Mouse (Mus musculus): ENCODE results near the gene Ddah1. TPM values are rescaled to one million over a fixed set of nuclear protein-coding genes. Genes with fewer than 3 reads are reported as not detected.

The Ddah1 gene
- polyA plus RNA-seq, 1 experiment from 2014 or later: 61.3 TPM

DNA sequence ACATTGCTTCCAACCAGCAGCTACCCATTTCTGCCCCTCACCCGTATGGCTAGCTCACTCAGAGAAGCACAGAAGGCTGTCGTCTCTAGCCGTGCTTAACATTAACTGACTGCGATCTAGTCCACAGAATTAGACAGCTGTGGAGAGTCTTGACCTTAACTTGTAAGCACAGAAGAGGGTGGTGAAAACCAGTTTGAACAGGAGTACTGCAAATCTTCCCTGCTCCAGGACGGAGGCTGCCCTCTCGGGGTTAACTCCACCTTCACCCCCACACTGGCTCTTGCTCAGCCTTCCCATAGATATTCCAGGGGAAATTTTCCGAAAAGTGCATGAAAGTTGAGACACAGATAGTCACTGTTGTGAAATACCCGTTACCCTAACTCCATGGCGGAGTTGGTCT, 14.9 kb downstream of the Ddah1 start:
- 93% methylated on average over 9 of the region's 9 CpGs for WGBS
- Histone ChIP-seq H3K4me1 (replicated peaks) (peaks cover 3% of the 10 kb centered on the region; the same call in 1 of the 2 replicates), H3K27ac (no peak overlapping the region), H3K9ac (replicated peaks) (no peak overlapping the region), H3K4me3 (replicated peaks) (no peak overlapping the region), H3K4me2 (replicated peaks) (no peak overlapping the region), H3K36me3 (no peaks in the 10 kb centered on the region), H3K27me3 (no peaks in the 10 kb centered on the region), H3K9me3 (no peaks in the 10 kb centered on the region)
- no peak for ATAC-seq

DNA sequence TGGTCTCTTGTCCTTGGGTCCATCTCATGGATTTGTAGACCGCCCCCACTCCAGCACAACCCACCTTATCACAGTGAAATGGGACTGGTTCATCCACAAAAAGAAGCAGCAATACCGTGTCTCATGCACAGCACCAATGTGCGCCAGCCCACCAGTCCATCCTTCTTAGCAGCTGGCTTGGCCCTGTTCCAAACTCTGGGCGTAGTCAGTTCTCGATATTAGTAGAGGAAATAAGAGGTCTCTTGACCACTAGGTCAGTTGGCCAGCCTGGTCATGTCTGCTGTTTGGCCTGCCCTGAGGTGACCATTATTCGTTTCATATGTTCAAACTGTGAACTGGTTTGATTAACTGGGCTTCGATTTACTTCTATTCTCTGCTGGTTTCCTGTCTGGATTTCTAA, 15.9 kb downstream of the Ddah1 start:
- H3K4me3 ChIP-seq (replicated peaks): no peak overlapping the region
- no peak overlapping the region for H3K27ac ChIP-seq
- no peaks in the 10 kb centered on the region for H3K36me3 ChIP-seq
- WGBS: 95% methylated on average over 7 of the region's 7 CpGs
- no peak for ATAC-seq
- H3K27me3 ChIP-seq: no peaks in the 10 kb centered on the region
- no peak overlapping the region for H3K9ac ChIP-seq (replicated peaks)
- H3K4me1 ChIP-seq (replicated peaks): peaks cover 3% of the 10 kb centered on the region; the same call in 1 of the 2 replicates
- no peaks in the 10 kb centered on the region for H3K9me3 ChIP-seq
- H3K4me2 ChIP-seq (replicated peaks): no peak overlapping the region

DNA sequence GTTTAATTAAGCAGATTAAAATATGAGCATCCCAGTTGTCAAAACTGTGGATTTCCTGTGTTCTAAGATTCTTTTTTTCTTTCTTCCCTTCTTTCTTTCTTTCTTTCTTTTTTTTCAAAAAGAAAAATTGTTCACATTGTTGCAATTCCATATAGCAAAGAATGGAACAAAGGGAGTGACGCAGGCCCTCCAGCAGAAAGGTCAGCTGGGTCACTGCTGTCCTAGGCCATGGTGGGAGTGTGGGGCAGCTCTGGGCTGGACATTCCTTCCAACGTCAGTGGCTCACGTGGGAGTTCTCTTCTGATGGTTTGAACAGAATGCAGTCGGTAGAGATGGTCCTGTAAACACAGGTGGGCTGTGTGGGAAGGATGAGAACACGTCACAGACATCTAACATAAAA, 16.8 kb downstream of the Ddah1 start:
- Histone ChIP-seq H3K27me3 (no peaks in the 10 kb centered on the region), H3K4me3 (replicated peaks) (no peak overlapping the region), H3K4me1 (replicated peaks) (peaks cover 3% of the 10 kb centered on the region; the same call in 1 of the 2 replicates), H3K4me2 (replicated peaks) (no peak overlapping the region), H3K9ac (replicated peaks) (no peak overlapping the region), H3K36me3 (no peaks in the 10 kb centered on the region), H3K27ac (no peak overlapping the region), H3K9me3 (no peaks in the 10 kb centered on the region)
- no peak for ATAC-seq
- WGBS: 36% methylated on average over 5 of the region's 5 CpGs

DNA sequence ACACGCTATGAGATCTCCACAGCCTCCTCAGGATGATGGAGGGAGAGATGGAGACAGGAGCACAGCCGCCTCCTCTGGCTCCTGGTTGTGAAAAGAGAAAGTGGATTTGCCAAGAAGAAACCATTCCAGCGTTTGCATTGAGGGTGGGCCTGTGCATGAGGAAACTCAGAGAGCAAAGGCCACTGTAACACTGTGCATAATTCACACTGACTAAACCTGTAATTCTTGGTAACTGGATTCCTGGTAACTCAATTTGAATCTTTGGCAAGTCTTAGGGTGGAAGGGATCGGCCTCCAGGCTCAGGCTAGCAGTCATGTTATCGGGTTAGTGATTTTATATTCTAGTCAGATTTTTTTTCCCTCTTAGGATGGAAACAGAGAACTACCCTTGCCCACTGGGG, 17.4 kb downstream of the Ddah1 start:
- H3K9ac ChIP-seq (replicated peaks): no peak overlapping the region
- H3K4me2 ChIP-seq (replicated peaks): no peak overlapping the region
- H3K27ac ChIP-seq: no peak overlapping the region
- peaks cover 3% of the 10 kb centered on the region; the same call in 1 of the 2 replicates for H3K4me1 ChIP-seq (replicated peaks)
- H3K36me3 ChIP-seq: no peaks in the 10 kb centered on the region
- no peak for ATAC-seq
- WGBS: 91% methylated on average over 5 of the region's 5 CpGs
- no peaks in the 10 kb centered on the region for H3K27me3 ChIP-seq
- H3K9me3 ChIP-seq: no peaks in the 10 kb centered on the region
- no peak overlapping the region for H3K4me3 ChIP-seq (replicated peaks)

DNA sequence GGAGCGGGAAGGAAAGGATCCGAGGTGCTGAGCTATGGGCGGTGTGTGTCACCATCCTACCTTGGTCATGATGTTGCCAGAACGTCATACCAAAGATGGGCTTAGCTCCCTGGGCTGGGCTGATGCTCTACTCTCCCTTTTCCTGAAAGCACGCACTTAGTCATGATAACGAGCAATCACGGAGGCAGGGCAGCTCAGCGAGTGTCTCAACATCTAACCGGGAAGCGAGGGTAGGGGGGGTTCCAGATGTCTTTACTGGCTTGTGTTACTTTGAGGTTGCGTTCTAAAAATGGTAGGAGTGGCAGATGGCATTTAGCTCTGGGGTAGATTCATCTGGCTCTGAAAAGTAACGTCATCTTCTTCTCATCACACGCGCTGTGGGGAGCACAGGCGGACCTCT, 18.5 kb downstream of the Ddah1 start:
- ATAC-seq: no peak
- H3K4me2 ChIP-seq (replicated peaks): no peak overlapping the region
- WGBS: 93% methylated on average over 15 of the region's 15 CpGs
- no peak overlapping the region for H3K9ac ChIP-seq (replicated peaks)
- H3K4me1 ChIP-seq (replicated peaks): peaks cover 3% of the 10 kb centered on the region; the same call in 1 of the 2 replicates
- H3K27me3 ChIP-seq: no peaks in the 10 kb centered on the region
- H3K27ac ChIP-seq: no peak overlapping the region
- H3K9me3 ChIP-seq: no peaks in the 10 kb centered on the region
- no peak overlapping the region for H3K4me3 ChIP-seq (replicated peaks)
- no peaks in the 10 kb centered on the region for H3K36me3 ChIP-seq

DNA sequence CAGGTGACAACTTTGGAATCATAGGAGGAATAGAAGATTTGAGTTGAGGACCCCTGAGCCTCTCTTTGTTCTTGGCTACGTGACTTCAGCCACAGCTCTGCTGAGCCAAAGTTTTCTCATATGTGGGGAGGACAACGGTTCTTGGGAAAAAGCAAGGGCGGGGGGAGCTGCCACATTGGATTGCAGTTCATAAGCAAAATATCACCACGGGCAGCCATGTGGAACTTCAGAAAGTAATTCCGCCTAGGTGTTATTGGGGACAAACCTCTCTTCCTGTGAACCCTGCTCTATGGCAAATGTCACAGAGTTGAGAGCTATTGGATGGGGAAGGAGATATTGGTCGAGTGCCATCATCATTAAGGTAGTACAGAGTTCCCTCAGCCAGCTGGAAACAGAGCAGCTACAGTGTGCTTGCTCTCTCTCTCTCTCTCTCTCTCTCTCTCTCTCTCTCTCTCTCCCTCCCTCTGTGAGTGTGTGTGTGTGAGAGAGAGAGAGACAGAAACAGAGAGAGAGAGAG, 20.0 kb downstream of the Ddah1 start:
- no peak for ATAC-seq
- H3K4me3 ChIP-seq (replicated peaks): no peak overlapping the region
- H3K4me2 ChIP-seq (replicated peaks): no peak overlapping the region
- peaks cover 3% of the 10 kb centered on the region; the same call in 1 of the 2 replicates for H3K4me1 ChIP-seq (replicated peaks)
- H3K9ac ChIP-seq (replicated peaks): no peak overlapping the region
- no peaks in the 10 kb centered on the region for H3K9me3 ChIP-seq
- no peaks in the 10 kb centered on the region for H3K27me3 ChIP-seq
- 90% methylated on average over 6 of the region's 6 CpGs for WGBS
- no peaks in the 10 kb centered on the region for H3K36me3 ChIP-seq
- no peak overlapping the region for H3K27ac ChIP-seq

DNA sequence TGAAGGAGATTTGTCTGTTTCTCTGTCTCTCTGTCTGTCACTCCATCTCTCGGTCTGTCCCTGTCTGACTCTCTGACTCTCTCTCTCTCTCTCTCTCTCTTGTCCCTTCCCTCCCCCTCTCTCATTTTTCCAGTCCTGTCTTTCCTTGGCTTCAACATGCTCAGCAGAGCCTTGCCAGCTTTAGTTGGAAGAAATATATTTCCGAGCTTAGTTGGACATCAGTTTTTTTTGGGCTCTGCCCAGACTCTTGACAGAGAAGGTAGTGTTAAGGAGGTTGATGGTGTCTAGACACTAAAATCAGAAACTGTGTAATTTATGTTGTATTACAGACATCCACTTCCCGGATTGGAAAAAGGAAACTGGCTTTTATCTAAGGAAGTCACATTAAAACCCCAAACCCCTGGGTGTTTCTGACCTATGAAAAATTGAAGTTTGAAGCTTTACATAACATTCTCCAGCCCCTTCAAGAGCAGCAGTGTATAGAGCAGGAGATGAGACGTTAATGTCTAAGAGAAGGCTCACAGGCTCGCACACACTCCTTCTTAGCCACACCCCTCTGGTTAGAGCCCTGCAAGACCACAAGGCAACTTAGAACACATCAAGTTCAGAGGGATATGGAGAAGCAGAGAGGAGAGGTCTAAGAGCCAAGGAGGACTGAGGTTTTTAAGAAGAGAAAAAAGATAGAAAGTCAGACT, 21.0 kb downstream of the Ddah1 start:
- WGBS: 65% methylated on average over 5 of the region's 5 CpGs
- no peak overlapping the region for H3K4me3 ChIP-seq (replicated peaks)
- no peak overlapping the region for H3K9ac ChIP-seq (replicated peaks)
- H3K9me3 ChIP-seq: no peaks in the 10 kb centered on the region
- H3K4me1 ChIP-seq (replicated peaks): peaks cover 3% of the 10 kb centered on the region; the same call in 1 of the 2 replicates
- H3K27ac ChIP-seq: no peak overlapping the region
- no peaks in the 10 kb centered on the region for H3K27me3 ChIP-seq
- ATAC-seq: no peak
- no peak overlapping the region for H3K4me2 ChIP-seq (replicated peaks)
- no peaks in the 10 kb centered on the region for H3K36me3 ChIP-seq

DNA sequence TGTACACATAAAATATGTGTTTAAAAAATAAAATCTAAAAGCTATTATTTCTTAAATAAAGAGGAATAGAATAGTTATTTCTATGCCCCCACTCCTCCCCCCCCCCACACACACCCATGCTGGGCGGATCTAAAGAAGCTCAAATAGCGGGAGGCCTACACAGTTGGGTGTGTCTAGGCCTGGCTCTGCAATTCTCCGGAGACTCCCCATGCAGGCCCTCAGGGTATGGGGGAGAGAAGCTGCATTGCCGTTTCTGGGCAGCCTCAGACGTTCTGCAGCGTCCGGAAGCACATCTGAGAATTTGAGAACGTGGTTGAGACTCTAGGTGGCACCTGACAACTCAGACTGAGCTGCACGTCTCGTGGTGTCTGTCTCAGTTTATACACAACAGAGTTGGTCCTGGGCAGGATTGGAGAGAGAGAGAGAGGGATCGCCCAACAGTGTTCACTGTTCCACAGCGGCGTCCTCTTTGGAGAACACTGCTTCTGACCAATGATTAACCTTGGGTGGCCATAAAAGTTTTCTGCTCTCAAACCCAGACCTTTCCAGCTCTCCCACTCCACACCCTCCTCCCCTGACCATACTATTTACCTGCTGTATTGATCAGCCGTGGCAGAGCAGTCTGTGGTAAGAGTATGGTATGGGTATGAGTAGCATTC, 22.4 kb downstream of the Ddah1 start:
- 81% methylated on average over 14 of the region's 14 CpGs for WGBS
- H3K27me3 ChIP-seq: no peaks in the 10 kb centered on the region
- H3K9me3 ChIP-seq: no peaks in the 10 kb centered on the region
- H3K27ac ChIP-seq: no peak overlapping the region
- H3K36me3 ChIP-seq: no peaks in the 10 kb centered on the region
- no peak overlapping the region for H3K9ac ChIP-seq (replicated peaks)
- H3K4me3 ChIP-seq (replicated peaks): no peak overlapping the region
- no peaks in the 10 kb centered on the region; the same call in 1 of the 2 replicates for H3K4me1 ChIP-seq (replicated peaks)
- H3K4me2 ChIP-seq (replicated peaks): no peak overlapping the region
- no peak for ATAC-seq

DNA sequence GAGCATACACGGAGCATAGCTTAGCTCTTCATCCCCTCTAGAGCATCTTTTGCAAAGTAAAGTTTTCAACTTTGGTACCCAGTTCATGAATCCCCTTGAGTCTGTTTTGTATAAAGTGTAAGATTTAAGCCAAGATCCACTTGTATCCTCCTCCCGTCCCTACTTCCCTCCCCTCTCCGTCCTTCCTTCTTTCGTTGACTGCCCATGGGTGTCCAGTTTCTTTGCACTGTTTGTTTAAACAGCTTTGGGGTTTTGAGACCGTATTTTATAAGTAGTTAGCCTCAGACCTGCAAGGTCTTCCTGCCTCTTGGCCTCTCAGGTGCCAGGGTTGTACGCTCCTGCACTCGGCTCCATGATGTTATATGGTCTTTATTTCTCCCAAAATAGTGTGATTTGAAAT, 26.8 kb downstream of the Ddah1 start:
- Histone ChIP-seq H3K9ac (replicated peaks) (no peak overlapping the region), H3K27me3 (no peaks in the 10 kb centered on the region), H3K4me1 (replicated peaks) (no peaks in the 10 kb centered on the region), H3K27ac (no peak overlapping the region), H3K4me2 (replicated peaks) (no peak overlapping the region), H3K4me3 (replicated peaks) (no peak overlapping the region), H3K9me3 (no peaks in the 10 kb centered on the region), H3K36me3 (no peaks in the 10 kb centered on the region)
- WGBS: 81% methylated on average over 7 of the region's 7 CpGs
- ATAC-seq: no peak

DNA sequence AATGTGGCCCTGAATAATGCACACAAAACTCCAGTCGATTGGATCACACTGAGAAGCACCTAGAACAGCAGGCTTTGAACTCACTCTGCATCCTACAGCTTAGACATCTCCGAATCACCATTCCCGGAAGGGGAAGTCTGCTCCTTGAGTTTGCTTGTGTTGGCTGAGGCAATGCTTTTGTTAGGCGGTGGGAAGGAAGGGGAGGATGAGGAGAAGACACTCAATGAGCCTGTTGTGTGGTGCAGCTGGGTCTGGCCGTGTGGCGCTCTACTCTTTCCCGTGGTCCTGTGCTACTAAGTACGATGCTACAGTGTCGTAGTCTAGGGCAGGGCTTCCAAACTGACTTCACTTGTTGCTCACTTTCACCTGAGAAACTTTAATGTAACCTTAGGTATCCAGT, 28.8 kb downstream of the Ddah1 start:
- no peaks in the 10 kb centered on the region for H3K9me3 ChIP-seq
- H3K27me3 ChIP-seq: no peaks in the 10 kb centered on the region
- WGBS: 87% methylated on average over 9 of the region's 9 CpGs
- H3K36me3 ChIP-seq: no peaks in the 10 kb centered on the region
- H3K4me1 ChIP-seq (replicated peaks): no peaks in the 10 kb centered on the region
- H3K27ac ChIP-seq: no peak overlapping the region
- no peak overlapping the region for H3K4me3 ChIP-seq (replicated peaks)
- H3K4me2 ChIP-seq (replicated peaks): no peak overlapping the region
- no peak for ATAC-seq
- H3K9ac ChIP-seq (replicated peaks): no peak overlapping the region

DNA sequence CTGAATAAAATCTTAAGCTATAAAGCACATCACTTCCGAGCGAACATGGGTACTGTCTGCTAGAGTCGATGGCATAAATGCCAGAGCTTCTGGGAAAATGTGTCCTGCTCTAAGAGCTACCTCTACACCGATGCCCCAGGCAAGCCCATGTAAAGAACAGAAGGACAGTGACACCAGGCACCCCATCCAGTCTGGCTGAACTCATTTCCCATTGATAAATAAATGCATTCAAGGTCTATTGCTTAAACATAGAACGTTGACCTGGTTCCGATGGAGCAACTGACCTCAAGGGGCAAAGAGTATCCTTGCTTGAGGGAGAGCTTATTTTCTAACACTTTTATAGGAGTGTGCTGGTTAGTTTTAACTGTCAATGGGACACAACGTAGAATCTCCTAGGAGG, 30.6 kb downstream of the Ddah1 start:
- no peak overlapping the region for H3K9ac ChIP-seq (replicated peaks)
- WGBS: 95% methylated on average over 7 of the region's 7 CpGs
- no peaks in the 10 kb centered on the region for H3K27me3 ChIP-seq
- no peaks in the 10 kb centered on the region for H3K36me3 ChIP-seq
- no peak overlapping the region for H3K27ac ChIP-seq
- H3K9me3 ChIP-seq: no peaks in the 10 kb centered on the region
- ATAC-seq: no peak
- no peaks in the 10 kb centered on the region for H3K4me1 ChIP-seq (replicated peaks)
- H3K4me3 ChIP-seq (replicated peaks): no peak overlapping the region
- H3K4me2 ChIP-seq (replicated peaks): no peak overlapping the region

DNA sequence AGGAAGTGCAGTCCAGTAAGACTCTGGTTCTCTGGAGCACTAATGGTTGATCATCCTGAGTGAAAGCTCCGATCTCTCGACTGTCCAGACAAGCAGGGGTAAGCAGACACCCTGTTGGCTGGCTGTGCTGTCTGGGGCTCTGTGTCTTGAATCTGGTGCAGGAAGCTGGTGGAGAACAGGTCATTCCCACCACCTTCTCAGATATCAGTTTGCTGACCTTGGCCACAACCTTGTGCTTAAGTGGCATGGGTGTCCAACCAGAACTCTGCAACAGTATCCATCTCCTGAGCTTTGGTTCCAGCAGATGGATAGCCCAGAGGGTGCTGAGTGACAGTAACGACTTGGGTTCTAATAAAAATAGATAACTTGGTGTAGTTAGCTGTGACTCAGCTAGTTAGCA, 31.8 kb downstream of the Ddah1 start:
- H3K36me3 ChIP-seq: no peaks in the 10 kb centered on the region
- no peak for ATAC-seq
- H3K4me1 ChIP-seq (replicated peaks): no peaks in the 10 kb centered on the region
- H3K4me3 ChIP-seq (replicated peaks): no peak overlapping the region
- WGBS: 94% methylated on average over 3 of the region's 3 CpGs
- no peak overlapping the region for H3K27ac ChIP-seq
- H3K27me3 ChIP-seq: no peaks in the 10 kb centered on the region
- no peak overlapping the region for H3K4me2 ChIP-seq (replicated peaks)
- no peaks in the 10 kb centered on the region for H3K9me3 ChIP-seq
- H3K9ac ChIP-seq (replicated peaks): no peak overlapping the region

Measured in midbrain, embryonic 13.5 days (tissue).